Mouse (Mus musculus) myocyte (in vitro differentiated cells): ENCODE measurements around the gene Gtse1. TPM values are rescaled to one million over a fixed set of nuclear protein-coding genes. Genes with fewer than 3 reads are reported as not detected.

Experiments used
- H3K27me3 ChIP-seq: one replicate; pipeline ENCODE4 v1.6.1; 2011; ENCODE audit not compliant: control insufficient read depth, insufficient read depth, insufficient read length
- H3K36me3 ChIP-seq: one replicate; pipeline ENCODE4 v1.6.1; 2011; ENCODE audit not compliant: control insufficient read depth, insufficient read depth
- H3K4me2 ChIP-seq: one replicate; pipeline ENCODE4 v1.6.1; 2011; ENCODE audit warnings: low read depth, control low read depth
- H3K4me3 ChIP-seq: one replicate; pipeline ENCODE4 v1.5.1; 2011; ENCODE audit warnings: mild to moderate bottlenecking, control low read depth, moderate library complexity
- H3K79me2 ChIP-seq: one replicate; pipeline ENCODE4 v1.6.1; 2011; ENCODE audit not compliant: control insufficient read depth, insufficient read depth
- H3ac ChIP-seq: one replicate; pipeline ENCODE4 v1.6.1; 2011; ENCODE audit not compliant: control insufficient read depth, insufficient read length
- CEBPB ChIP-seq: IDR thresholded peaks from 2 replicates; pipeline ENCODE4 v1.6.1; 2011; ENCODE audit warnings: mild to moderate bottlenecking, moderate library complexity; ENCODE audit not compliant: poor library complexity, insufficient read depth, severe bottlenecking
- E2F4 ChIP-seq: IDR thresholded peaks from one replicate; pipeline ENCODE4 v1.6.1; 2011; ENCODE audit warnings: mild to moderate bottlenecking, control low read depth, moderate library complexity; ENCODE audit not compliant: insufficient read depth
- MAX ChIP-seq: IDR thresholded peaks from one replicate; pipeline ENCODE4 v1.6.1; 2011; ENCODE audit warnings: low read depth, mild to moderate bottlenecking, control low read depth
- MYOD1 ChIP-seq, 3 experiments: IDR thresholded peaks; one replicate each; pipeline ENCODE4 v1.6.1; 2011; ENCODE audit warnings: control low read depth in 2 of 3, low read depth in 2 of 3, mild to moderate bottlenecking in 2 of 3, moderate library complexity in 1 of 3; ENCODE audit not compliant: insufficient read length in 2 of 3, control insufficient read depth in 1 of 3
- MYOG ChIP-seq, 3 experiments: IDR thresholded peaks; one replicate each; pipeline ENCODE4 v1.6.1; 2011; ENCODE audit warnings: control low read depth in 2 of 3, low read depth in 2 of 3, mild to moderate bottlenecking in 2 of 3; ENCODE audit not compliant: insufficient read length in 2 of 3, control insufficient read depth in 1 of 3, insufficient read depth in 1 of 3
- POLR2A ChIP-seq: IDR thresholded peaks from one replicate; pipeline ENCODE4 v1.6.1; 2011; ENCODE audit warnings: low read depth, mild to moderate bottlenecking, control low read depth, moderate library complexity; ENCODE audit not compliant: insufficient read length
- POLR2AphosphoS2 ChIP-seq: IDR thresholded peaks from one replicate; pipeline ENCODE4 v1.6.1; 2011; ENCODE audit warnings: low read depth, control low read depth; ENCODE audit not compliant: insufficient read length
- REST ChIP-seq: IDR thresholded peaks from one replicate; pipeline ENCODE4 v1.6.1; 2011; ENCODE audit warnings: mild to moderate bottlenecking, control low read depth, moderate library complexity; ENCODE audit not compliant: insufficient read depth, insufficient read length
- SRF ChIP-seq: IDR thresholded peaks from one replicate; pipeline ENCODE4 v1.6.1; 2011; ENCODE audit warnings: low read depth; ENCODE audit not compliant: control insufficient read depth, insufficient read length
- TCF12 ChIP-seq: IDR thresholded peaks from one replicate; pipeline ENCODE4 v1.6.1; 2011; ENCODE audit warnings: mild to moderate bottlenecking, control low read depth; ENCODE audit not compliant: poor library complexity, insufficient read depth, severe bottlenecking
- TCF3 ChIP-seq: IDR thresholded peaks from one replicate; pipeline ENCODE4 v1.6.1; 2011; ENCODE audit warnings: low read depth, control low read depth; ENCODE audit not compliant: insufficient read length
- USF1 ChIP-seq: IDR thresholded peaks from one replicate; pipeline ENCODE4 v1.6.1; 2011; ENCODE audit warnings: low read depth, mild to moderate bottlenecking, control low read depth, moderate library complexity
- polyA plus RNA-seq: library from polyadenylated mRNA; unstranded; fragments of >200 nt; fragmentation: generic; extraction: Trizol; gene quantifications from one replicate; pipeline ENCODE4 v1.2.1, GENCODE M21; 2012; ENCODE audit warnings: missing spikeins

The Gtse1 gene
- polyA plus RNA-seq, 1 experiment, result 18.0 TPM

GRCm38 (mm10) chr15:85831954-85832590 lies 27.5 kb upstream of the Gtse1 start, which contains the start of gene Ttc38:
Gene Ttc38, plus strand, starts transcription at chr15:85832306.
- Histone ChIP-seq H3K27me3 (peaks cover 73% of the 10 kb centered on the region), H3K36me3 (no peaks in the 10 kb centered on the region), H3K4me3 (no peak within 1 kb of the TSS), H3K79me2 (no peaks in the 10 kb centered on the region), H3K4me2 (no peak within 1 kb of the TSS), H3ac (no peak within 1 kb of the TSS)
- no peak for TF ChIP-seq SRF
- TF ChIP-seq E2F4, result no peak
- no peak for TF ChIP-seq POLR2AphosphoS2
- no peak for TF ChIP-seq POLR2A
- no peak for TF ChIP-seq MYOD1 (IDR thresholded peaks at IDR 0.05; ENCODE audit: control insufficient read depth in 1 of 3, insufficient read length in 2 of 3, low read depth in 2 of 3)
- TF ChIP-seq TCF12, result no peak
- no peak for TF ChIP-seq REST
- TF ChIP-seq MYOG (IDR thresholded peaks at IDR 0.05; ENCODE audit: control insufficient read depth in 1 of 3, insufficient read depth in 1 of 3, insufficient read length in 2 of 3, low read depth in 2 of 3), result no peak
- TF ChIP-seq USF1, result no peak
- TF ChIP-seq TCF3, result no peak
- TF ChIP-seq MAX, result no peak
- no peak for TF ChIP-seq CEBPB

- Histone ChIP-seq H3K4me2 (no peak overlapping the region), H3ac (no peak overlapping the region), H3K36me3 (no peaks in the 10 kb centered on the region), H3K79me2 (no peaks in the 10 kb centered on the region), H3K4me3 (no peak overlapping the region), H3K27me3 (peaks cover 68% of the 10 kb centered on the region)
- TF ChIP-seq POLR2AphosphoS2 (no peak), MYOD1 (IDR thresholded peaks at IDR 0.05; ENCODE audit: control insufficient read depth in 1 of 3, insufficient read length in 2 of 3, low read depth in 2 of 3) (no peak), MYOG (IDR thresholded peaks at IDR 0.05; ENCODE audit: control insufficient read depth in 1 of 3, insufficient read depth in 1 of 3, insufficient read length in 2 of 3, low read depth in 2 of 3) (no peak), TCF12 (no peak), E2F4 (no peak), SRF (no peak), REST (no peak), CEBPB (no peak), POLR2A (no peak), TCF3 (no peak), MAX (no peak), USF1 (no peak)
Measured at GRCm38 (mm10) chr15:85832599-85832998, 26.9 kb upstream of the Gtse1 start.

- Histone ChIP-seq H3ac (no peak overlapping the region), H3K27me3 (peaks cover 49% of the 10 kb centered on the region), H3K36me3 (no peaks in the 10 kb centered on the region), H3K79me2 (no peaks in the 10 kb centered on the region), H3K4me2 (no peak overlapping the region), H3K4me3 (no peak overlapping the region)
- TF ChIP-seq POLR2A (no peak), MYOG (IDR thresholded peaks at IDR 0.05; ENCODE audit: control insufficient read depth in 1 of 3, insufficient read depth in 1 of 3, insufficient read length in 2 of 3, low read depth in 2 of 3) (no peak), REST (no peak), MYOD1 (IDR thresholded peaks at IDR 0.05; ENCODE audit: control insufficient read depth in 1 of 3, insufficient read length in 2 of 3, low read depth in 2 of 3) (no peak), MAX (no peak), E2F4 (no peak), SRF (no peak), TCF3 (no peak), POLR2AphosphoS2 (no peak), USF1 (no peak), CEBPB (no peak), TCF12 (no peak)
Measured at GRCm38 (mm10) chr15:85835335-85835734, 24.2 kb upstream of the Gtse1 start.

GRCm38 (mm10) chr15:85836887-85837286 lies 22.7 kb upstream of the Gtse1 start:
- Histone ChIP-seq H3K4me3 (no peak overlapping the region), H3K27me3 (peaks cover 39% of the 10 kb centered on the region), H3K79me2 (no peaks in the 10 kb centered on the region), H3ac (no peak overlapping the region), H3K4me2 (no peak overlapping the region), H3K36me3 (no peaks in the 10 kb centered on the region)
- no peak for TF ChIP-seq MAX
- no peak for TF ChIP-seq REST
- no peak for TF ChIP-seq MYOD1 (IDR thresholded peaks at IDR 0.05; ENCODE audit: control insufficient read depth in 1 of 3, insufficient read length in 2 of 3, low read depth in 2 of 3)
- no peak for TF ChIP-seq SRF
- no peak for TF ChIP-seq POLR2AphosphoS2
- no peak for TF ChIP-seq POLR2A
- TF ChIP-seq USF1, result no peak
- no peak for TF ChIP-seq MYOG (IDR thresholded peaks at IDR 0.05; ENCODE audit: control insufficient read depth in 1 of 3, insufficient read depth in 1 of 3, insufficient read length in 2 of 3, low read depth in 2 of 3)
- TF ChIP-seq TCF3, result no peak
- no peak for TF ChIP-seq E2F4
- TF ChIP-seq TCF12, result no peak
- TF ChIP-seq CEBPB, result no peak

GRCm38 (mm10) chr15:85840983-85841382 lies 18.6 kb upstream of the Gtse1 start:
- H3K36me3 ChIP-seq, result no peaks in the 10 kb centered on the region
- no peak overlapping the region for H3K4me2 ChIP-seq
- no peak overlapping the region for H3ac ChIP-seq
- no peaks in the 10 kb centered on the region for H3K79me2 ChIP-seq
- TF ChIP-seq POLR2A (no peak), TCF12 (no peak), USF1 (no peak), SRF (no peak), CEBPB (no peak), MYOG (IDR thresholded peaks at IDR 0.05; ENCODE audit: control insufficient read depth in 1 of 3, insufficient read depth in 1 of 3, insufficient read length in 2 of 3, low read depth in 2 of 3) (no peak), E2F4 (no peak), TCF3 (no peak), REST (no peak), MAX (no peak), MYOD1 (IDR thresholded peaks at IDR 0.05; ENCODE audit: control insufficient read depth in 1 of 3, insufficient read length in 2 of 3, low read depth in 2 of 3) (no peak)
- H3K4me3 ChIP-seq, result no peak overlapping the region
- peaks cover 39% of the 10 kb centered on the region for H3K27me3 ChIP-seq
